Mouse (Mus musculus) small intestine, adult 2 months (tissue): ENCODE data around the gene Irf7. TPM values are rescaled to one million over a fixed set of nuclear protein-coding genes. Genes with fewer than 3 reads are reported as not detected.
"Not testable (repeated sequence)": the region's sequence is repeated elsewhere in the genome, so short reads cannot be mapped to it uniquely, and the experiment has no call there.

Experiments used
- H3K27ac ChIP-seq: fragments of 200-500 bp; 2 replicates; pipeline ENCODE4 v1.5.1; 2012; ENCODE audit warnings: low read depth, low read length, control low read depth, inconsistent platforms; ENCODE audit not compliant: insufficient read depth
- H3K27me3 ChIP-seq: fragments of 200-500 bp; 2 replicates; pipeline ENCODE4 v1.6.1; 2012; ENCODE audit warnings: mild to moderate bottlenecking, moderate library complexity, low read length, inconsistent platforms; ENCODE audit not compliant: control insufficient read depth, insufficient read depth
- H3K36me3 ChIP-seq: fragments of 200-500 bp; 2 replicates; pipeline ENCODE4 v1.6.1; 2012; ENCODE audit warnings: mild to moderate bottlenecking, low read length, control low read depth, inconsistent platforms; ENCODE audit not compliant: control insufficient read depth, insufficient read depth
- H3K4me1 ChIP-seq: fragments of 200-500 bp; 2 replicates; pipeline ENCODE4 v1.6.1; 2012; ENCODE audit warnings: low read length, inconsistent platforms, mixed read lengths; ENCODE audit not compliant: control insufficient read depth, insufficient read depth, insufficient read length
- H3K4me3 ChIP-seq: fragments of 200-500 bp; 2 replicates; pipeline ENCODE4 v1.5.1; 2012; ENCODE audit warnings: low read depth, mild to moderate bottlenecking, control low read depth, inconsistent platforms, low read length, moderate library complexity
- CTCF ChIP-seq: fragments of 200-500 bp; IDR thresholded peaks from 2 replicates; pipeline ENCODE4 v1.5.1; 2012; ENCODE audit warnings: low read depth, mild to moderate bottlenecking, control low read depth, inconsistent platforms, low read length, moderate library complexity, mixed read lengths; ENCODE audit not compliant: insufficient replicate concordance, insufficient read length; ENCODE audit errors: extremely low read depth
- POLR2A ChIP-seq: fragments of 200-500 bp; IDR thresholded peaks from 2 replicates; pipeline ENCODE4 v1.6.1; 2012; ENCODE audit warnings: low read depth, mild to moderate bottlenecking, control low read depth, inconsistent platforms, low read length, moderate library complexity
- WGBS: fragments of 180-500 bp; shearing (Covaris S2); methylation state at CpG from one replicate; pipeline ENCODE4 v1.1.7; 2018; 5-methylcytosine and 5-hydroxymethylcytosine counted together
- polyA plus RNA-seq: library from polyadenylated mRNA; depleted of rRNA; stranded (reverse); fragments of >200 nt; gene quantifications from 2 replicates; pipeline ENCODE4 v1.2.3, GENCODE M21; 2012

Irf7 gene
- polyA plus RNA-seq, 1 experiment: 484 TPM

DNA sequence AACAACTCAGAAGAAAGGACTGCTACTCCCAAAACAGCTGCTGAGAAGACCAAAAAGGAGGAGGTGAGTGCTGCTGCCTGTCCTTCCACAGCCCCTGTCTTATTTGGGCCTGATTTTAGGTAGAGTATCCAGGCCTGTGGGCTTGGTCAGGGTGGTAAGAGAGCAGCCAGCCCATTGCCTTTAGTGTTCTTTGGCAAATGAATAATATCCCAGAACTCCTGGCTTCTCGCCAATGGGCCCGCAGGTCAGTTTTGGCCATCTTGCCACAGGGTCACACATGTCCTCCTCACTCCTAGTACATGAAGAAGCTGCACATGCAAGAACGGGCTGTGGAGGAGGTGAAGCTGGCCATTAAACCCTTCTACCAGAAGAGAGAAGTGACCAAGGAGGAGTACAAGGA, 4.8 kb downstream of the Irf7 start:
- peaks cover 78% of the 10 kb centered on the region for H3K36me3 ChIP-seq
- H3K4me1 ChIP-seq: peaks cover 12% of the 10 kb centered on the region
- TF ChIP-seq POLR2A: no peak
- no peak for TF ChIP-seq CTCF
- no peak overlapping the region for H3K4me3 ChIP-seq
- H3K27me3 ChIP-seq: no peaks in the 10 kb centered on the region
- H3K27ac ChIP-seq: no peak overlapping the region
- 85% methylated on average over 3 of the region's 3 CpGs for WGBS

DNA sequence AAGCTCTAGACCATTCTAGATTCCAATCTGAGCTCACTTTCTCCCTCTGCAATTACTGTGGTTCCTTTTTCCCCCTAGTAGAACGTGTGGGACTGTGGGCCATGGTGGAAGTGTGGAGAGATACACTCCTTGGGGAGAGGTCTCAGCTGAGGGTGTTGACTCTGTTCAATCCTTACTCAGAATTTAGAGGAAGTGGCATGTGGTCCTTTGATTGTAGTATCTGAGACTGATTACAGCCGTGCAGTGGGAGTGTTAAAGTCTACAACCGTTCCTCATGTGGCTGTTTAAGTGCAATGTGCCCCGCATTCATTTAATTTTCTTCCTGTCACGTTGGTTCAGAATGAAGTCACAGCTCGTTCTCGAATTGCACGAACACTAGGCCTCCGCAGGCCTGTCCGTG, 10.1 kb downstream of the Irf7 start:
- H3K4me3 ChIP-seq: no peak overlapping the region
- 89% methylated on average over 10 of the region's 10 CpGs for WGBS
- peaks cover 77% of the 10 kb centered on the region for H3K36me3 ChIP-seq
- no peak overlapping the region for H3K27ac ChIP-seq
- no peaks in the 10 kb centered on the region for H3K4me1 ChIP-seq
- no peaks in the 10 kb centered on the region for H3K27me3 ChIP-seq
- no peak for TF ChIP-seq POLR2A
- TF ChIP-seq CTCF: no peak

DNA sequence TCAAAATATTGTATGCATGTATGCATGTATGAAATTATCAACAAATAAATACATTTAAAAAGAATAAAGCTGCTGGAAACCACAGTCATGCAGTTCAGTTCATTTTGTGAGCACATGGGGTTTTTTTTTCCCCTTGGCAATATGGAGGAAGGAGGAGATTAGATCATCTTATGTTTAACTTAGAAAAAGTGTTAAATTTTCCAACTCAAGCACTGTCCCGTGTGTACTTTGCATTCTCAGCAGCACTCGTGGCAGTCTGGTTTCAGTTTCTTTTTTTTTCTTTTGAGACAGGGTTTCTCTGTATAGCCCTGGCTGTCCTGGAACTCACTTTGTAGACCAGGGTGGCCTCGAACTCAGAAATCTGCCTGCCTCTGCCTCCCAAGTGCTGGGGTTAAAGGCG, 15.8 kb downstream of the Irf7 start:
- peaks cover 64% of the 10 kb centered on the region for H3K36me3 ChIP-seq
- not testable (repeated sequence) for H3K4me3 ChIP-seq, H3K27ac ChIP-seq, H3K27me3 ChIP-seq, H3K4me1 ChIP-seq
- 75% methylated on average over 4 of the region's 4 CpGs for WGBS

DNA sequence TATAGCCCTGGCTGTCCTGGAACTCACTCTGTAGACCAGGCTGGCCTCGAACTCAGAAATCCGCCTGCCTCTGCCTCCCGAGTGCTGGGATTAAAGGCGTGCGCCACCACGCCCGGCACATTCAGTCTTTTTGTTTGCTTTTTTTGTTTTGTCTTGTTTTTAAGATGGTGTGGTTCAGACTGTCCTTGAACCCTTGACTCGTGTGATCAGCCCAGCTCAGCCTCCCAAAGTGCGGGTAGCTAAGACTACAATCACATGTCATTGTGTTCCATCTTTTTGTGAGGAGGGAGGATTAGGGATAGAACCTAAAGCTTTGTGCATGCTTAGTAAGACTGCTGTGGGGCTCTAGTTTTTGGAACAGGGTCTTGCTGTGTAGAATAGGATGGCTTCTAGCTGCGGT, 34.7 kb downstream of the Irf7 start:
- H3K27me3 ChIP-seq: no peaks in the 10 kb centered on the region
- no peak for TF ChIP-seq POLR2A
- no peak for TF ChIP-seq CTCF
- 87% methylated on average over 10 of the region's 10 CpGs for WGBS
- H3K27ac ChIP-seq: no peak overlapping the region
- no peak overlapping the region for H3K4me3 ChIP-seq
- H3K4me1 ChIP-seq: peaks cover 5% of the 10 kb centered on the region; the same call in 1 of the 2 replicates
- peaks cover 50% of the 10 kb centered on the region for H3K36me3 ChIP-seq

DNA sequence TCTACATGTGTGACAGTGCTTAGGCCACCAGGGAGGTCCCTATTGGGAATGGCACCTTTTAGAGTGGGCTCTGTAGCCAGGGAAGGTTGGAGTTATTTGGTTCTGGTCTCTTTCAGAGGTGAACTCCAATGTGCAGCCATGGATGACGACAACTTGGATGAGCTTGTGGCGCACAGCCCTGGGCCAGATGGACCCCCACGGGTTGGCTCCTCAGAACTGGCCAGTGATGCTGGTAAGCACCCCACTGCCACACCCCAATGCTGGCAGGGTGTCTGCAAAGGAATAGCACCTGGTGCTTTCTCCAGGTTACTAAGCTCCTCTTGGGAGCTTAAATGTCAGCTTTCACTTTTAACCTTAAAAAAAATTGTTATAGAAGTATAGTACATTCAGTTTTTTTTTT, 35.2 kb downstream of the Irf7 start:
- 86% methylated on average over 3 of the region's 3 CpGs for WGBS
- H3K4me1 ChIP-seq: peaks cover 5% of the 10 kb centered on the region; the same call in 1 of the 2 replicates
- H3K36me3 ChIP-seq: peaks cover 49% of the 10 kb centered on the region
- no peaks in the 10 kb centered on the region for H3K27me3 ChIP-seq
- no peak overlapping the region for H3K27ac ChIP-seq
- TF ChIP-seq CTCF: no peak
- no peak for TF ChIP-seq POLR2A
- no peak overlapping the region for H3K4me3 ChIP-seq

DNA sequence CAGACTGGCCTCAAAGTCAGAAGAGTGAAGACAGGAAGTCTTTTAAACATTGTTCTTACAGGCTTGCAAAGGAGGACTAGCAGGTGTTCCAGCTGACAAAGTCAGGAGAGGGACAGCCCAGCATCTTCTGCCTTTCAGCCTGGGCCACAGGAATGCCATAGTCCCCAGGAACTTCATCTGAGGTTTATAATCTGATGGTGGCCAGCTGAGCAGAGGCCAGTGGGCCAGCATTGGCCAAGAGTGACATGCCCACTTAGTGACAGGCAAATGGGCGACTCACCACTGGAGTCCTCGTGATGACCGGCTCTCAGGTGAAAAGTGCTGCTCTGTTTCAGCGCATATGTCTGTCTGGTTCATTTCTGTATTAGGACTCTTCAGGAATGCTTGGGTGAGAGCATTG, 35.7 kb downstream of the Irf7 start:
- Histone ChIP-seq H3K4me3 (no peak overlapping the region), H3K27ac (no peak overlapping the region), H3K36me3 (peaks cover 45% of the 10 kb centered on the region), H3K4me1 (peaks cover 5% of the 10 kb centered on the region; the same call in 1 of the 2 replicates), H3K27me3 (no peaks in the 10 kb centered on the region)
- WGBS: 84% methylated on average over 4 of the region's 4 CpGs
- no peak for TF ChIP-seq CTCF
- no peak for TF ChIP-seq POLR2A

DNA sequence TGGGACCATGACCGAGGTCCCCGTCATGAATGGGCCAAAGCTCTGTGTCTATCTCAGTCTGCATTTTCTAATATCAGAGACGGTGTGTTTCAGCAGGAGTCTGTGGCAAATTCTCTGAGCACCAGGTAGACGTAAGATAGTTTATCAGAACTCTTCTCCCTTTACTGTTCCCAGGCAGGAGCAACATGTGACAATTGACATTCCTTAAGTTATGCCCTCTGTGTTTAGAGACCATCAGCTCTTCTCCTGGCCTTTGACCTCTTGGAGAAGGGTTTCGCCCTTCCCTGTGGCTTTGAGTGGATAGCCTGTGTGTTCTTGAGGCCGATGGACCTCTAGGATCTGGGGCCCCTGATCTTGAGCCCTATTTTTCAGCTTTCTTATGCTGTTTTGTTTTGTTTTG, 36.6 kb downstream of the Irf7 start:
- Histone ChIP-seq H3K36me3 (peaks cover 37% of the 10 kb centered on the region), H3K4me1 (peaks cover 5% of the 10 kb centered on the region; the same call in 1 of the 2 replicates), H3K27me3 (no peaks in the 10 kb centered on the region), H3K27ac (no peak overlapping the region), H3K4me3 (peak overlapping the region; percentile 87)
- 18% methylated on average over 6 of the region's 6 CpGs for whole genome bisulfite sequencing
- TF ChIP-seq POLR2A (no peak), CTCF (no peak)

DNA sequence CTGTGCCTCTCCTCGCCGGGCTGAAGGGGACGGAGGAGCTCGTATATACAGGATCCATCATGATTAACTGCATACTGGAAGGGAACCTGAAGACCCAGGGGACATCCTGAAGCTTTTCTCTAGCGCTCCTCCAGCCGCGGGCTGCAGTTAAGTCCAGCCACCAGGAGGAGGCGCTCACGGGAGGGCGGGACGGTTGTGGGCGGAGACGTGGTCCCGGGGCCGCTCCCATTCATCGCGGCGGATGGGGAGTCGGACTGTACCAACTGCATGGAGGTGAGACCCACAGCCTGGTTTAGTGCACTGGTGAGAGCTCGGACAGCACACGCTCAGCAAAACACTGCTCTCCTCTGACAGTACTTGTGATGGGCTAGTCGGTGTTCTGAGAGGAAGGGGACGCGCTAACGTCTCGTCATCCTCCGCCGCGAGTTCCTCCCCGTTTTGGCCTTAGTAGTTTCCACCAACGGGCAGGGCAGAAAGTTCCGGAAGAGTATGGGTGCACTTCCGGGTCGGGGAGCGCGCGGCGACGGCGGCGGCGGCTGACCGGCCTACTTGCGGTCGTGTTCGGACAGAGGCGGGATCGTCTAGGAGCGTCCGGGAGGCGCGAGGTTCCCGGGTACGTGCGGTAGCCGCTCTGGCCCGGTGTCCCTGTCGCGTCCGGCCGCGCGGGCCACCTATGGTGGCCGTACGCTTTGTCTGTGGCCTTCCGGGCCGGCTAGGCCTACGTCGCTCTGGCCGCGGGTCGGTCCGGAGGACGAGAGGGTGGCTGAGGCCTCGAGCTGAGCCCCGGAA, 37.8 kb downstream of the Irf7 start, which contains the start of gene Phrf1:
Gene Phrf1, plus strand, starts transcription at position 506 of the 789 bp plus-strand sequence.
- Histone ChIP-seq H3K27ac (peak within 1 kb of the TSS; percentile 94), H3K27me3 (no peaks in the 10 kb centered on the region), H3K4me1 (peaks cover 5% of the 10 kb centered on the region; the same call in 1 of the 2 replicates), H3K4me3 (peak within 1 kb of the TSS; percentile 87), H3K36me3 (peaks cover 26% of the 10 kb centered on the region)
- TF ChIP-seq CTCF (peak; percentile 86), POLR2A (peak; percentile 60)
- WGBS: under 1% methylated on average over 76 of the region's 76 CpGs
